Mouse (Mus musculus) bone marrow, adult 2 months (tissue): ENCODE results near the gene Usp42.

Source experiments
- CTCF ChIP-seq: fragments of 200-500 bp; IDR thresholded peaks from 2 replicates; pipeline ENCODE4 v1.5.1; 2011; ENCODE audit warnings: low read length, control low read depth; ENCODE audit not compliant: control insufficient read depth, insufficient read depth
- POLR2A ChIP-seq: fragments of 200-500 bp; IDR thresholded peaks from 2 replicates; pipeline ENCODE4 v1.6.1; 2011; ENCODE audit warnings: low read depth, mild to moderate bottlenecking, control low read depth, low read length, borderline replicate concordance; ENCODE audit not compliant: control insufficient read depth

- no peak for TF ChIP-seq CTCF
- TF ChIP-seq POLR2A: no peak
Observed at GRCm38 (mm10) chr5:143684911-143685390, 47.1 kb downstream of the Usp42 start.
